Mouse (Mus musculus) CD4-positive, CD25-positive, alpha-beta regulatory T cell, adult 9 weeks (primary cell): ENCODE results near the gene Plekhg4. TPM values are rescaled to one million over a fixed set of nuclear protein-coding genes. Genes with fewer than 3 reads are reported as not detected.

Experiments used
- polyA plus RNA-seq: library from polyadenylated mRNA; unstranded; fragments of 100-300 nt; shearing (Covaris generic); gene quantifications from one replicate; pipeline ENCODE4 v1.2.1, GENCODE M21; 2017

Gene Plekhg4
- polyA plus RNA-seq = 0.17 TPM

GRCm38 (mm10) chr8:105373032-105373431 lies at the start of gene Plekhg4:
Gene Plekhg4, plus strand, starts transcription at chr8:105373274.

GRCm38 (mm10) chr8:105326141-105326672 lies 46.9 kb upstream of the Plekhg4 start, which contains the start of the genes Lrrc29 and Tmem208:
Gene Lrrc29, minus strand, starts transcription at chr8:105326278.
Gene Tmem208, plus strand, starts transcription at chr8:105326354.

GRCm38 (mm10) chr8:105347428-105348221 lies 25.4 kb upstream of the Plekhg4 start, which contains the start of gene Fhod1:
Gene Fhod1, minus strand, starts transcription at chr8:105347953.

GRCm38 (mm10) chr8:105348450-105349095 lies 24.5 kb upstream of the Plekhg4 start, which contains the start of gene Slc9a5:
Gene Slc9a5, plus strand, starts transcription at chr8:105348843.

GRCm38 (mm10) chr8:105413391-105413790 lies 40.3 kb downstream of the Plekhg4 start, which contains the start of the genes Kctd19 and Lrrc36:
Gene Kctd19, minus strand, starts transcription at chr8:105413502.
Gene Lrrc36, plus strand, starts transcription at chr8:105413571.

Other genes with a start within 250 kb of the Plekhg4 start
- gene Ces4a, start 241.5 kb upstream of the Plekhg4 start, polyA plus RNA-seq = not detected
- 22.2 TPM for gene Cbfb, start 202.6 kb upstream of the Plekhg4 start, polyA plus RNA-seq
- 24.4 TPM for gene D230025D16Rik, start 148.1 kb upstream of the Plekhg4 start, polyA plus RNA-seq
- gene B3gnt9, start 118.1 kb upstream of the Plekhg4 start, polyA plus RNA-seq = 0.68 TPM
- 27.8 TPM for gene Tradd, start 108.7 kb upstream of the Plekhg4 start, polyA plus RNA-seq
- gene Fbxl8, start 108.6 kb upstream of the Plekhg4 start, polyA plus RNA-seq = 15.2 TPM
- 0.62 TPM for gene Hsf4, start 103.5 kb upstream of the Plekhg4 start, polyA plus RNA-seq
- gene Nol3, start 97.1 kb upstream of the Plekhg4 start, polyA plus RNA-seq = not detected
- 2.4 TPM for gene 4931428F04Rik, start 83.4 kb upstream of the Plekhg4 start, polyA plus RNA-seq
- 0.76 TPM for gene Exoc3l, start 77.2 kb upstream of the Plekhg4 start, polyA plus RNA-seq
- gene E2f4, start 75.6 kb upstream of the Plekhg4 start, polyA plus RNA-seq = 54.4 TPM
- gene Elmo3, start 67.7 kb upstream of the Plekhg4 start, polyA plus RNA-seq = 10.5 TPM
- 5.8 TPM for gene Lrrc29, start 47.0 kb upstream of the Plekhg4 start, polyA plus RNA-seq
- 158 TPM for gene Tmem208, start 46.9 kb upstream of the Plekhg4 start, polyA plus RNA-seq
- 1.5 TPM for gene Fhod1, start 25.3 kb upstream of the Plekhg4 start, polyA plus RNA-seq
- gene Slc9a5, start 24.4 kb upstream of the Plekhg4 start, polyA plus RNA-seq = 0.45 TPM
- gene Kctd19, start 40.2 kb downstream of the Plekhg4 start, polyA plus RNA-seq = not detected
- not detected for gene Lrrc36, start 40.3 kb downstream of the Plekhg4 start, polyA plus RNA-seq
- gene Tppp3, start 98.3 kb downstream of the Plekhg4 start, polyA plus RNA-seq = not detected
- gene Zdhhc1, start 123.6 kb downstream of the Plekhg4 start, polyA plus RNA-seq = 2.3 TPM
- not detected for gene Hsd11b2, start 145.5 kb downstream of the Plekhg4 start, polyA plus RNA-seq
- gene Atp6v0d1, start 192.8 kb downstream of the Plekhg4 start, polyA plus RNA-seq = 55.5 TPM
- gene Ripor1, start 232.0 kb downstream of the Plekhg4 start, polyA plus RNA-seq = 11.5 TPM